ENCODE assay signal across 8 mouse cellular contexts in genomic region chr2:155356971-155357591, GRCm38 (mm10). TPM values are rescaled to one million over a fixed set of nuclear protein-coding genes. Genes with fewer than 3 reads are reported as not detected.
A peak's percentile ranks its signal among the peaks of the same experiment; 100 is the strongest.
DNase-seq lines count a peak whose midpoint lies in the region; ATAC-seq lines count a peak whose summit lies in the region.

Gene Pigu (minus strand): TSS chr2:155357430.

- ATAC-seq in megakaryocyte progenitor cell, adult 5-6 weeks (replicated peaks; ENCODE audit: poor library complexity): peak; percentile 99

- DNase-seq in adipocyte (ENCODE audit: low spot score): peak; percentile 97
- DNase-seq in embryo, embryonic 10 days (ENCODE audit: low spot score): peak; percentile 98
- peak; percentile 85 for DNase-seq in gastrocnemius, postnatal 10 days
- peak; percentile 96 for DNase-seq in induced T-regulatory cell, adult 2 months (ENCODE audit: low read depth)
- DNase-seq in left cerebral cortex, adult 9 months (ENCODE audit: low spot score in 2 of 2): peak; percentile 86 to 96
- peak; percentile 89 for DNase-seq in right cerebral cortex, postnatal 14 days
- peak; percentile 93 to 94 for DNase-seq in urinary bladder, postnatal 36 days (ENCODE audit: low spot score in 2 of 2)

RNA-seq across cellular contexts. Expression of gene Pigu, which starts in this region (rescaled TPM):
- total RNA-seq in gastrocnemius, postnatal 10 days (2021): 10 to 100 TPM; 27.1 to 27.5 TPM
- total RNA-seq in megakaryocyte progenitor cell, adult 5-6 weeks (2015): 71.3 and 79.7 TPM in 2 replicates
- total RNA-seq in megakaryocyte progenitor cell, adult 5-6 weeks (2017): 42.7 and 43.5 TPM in 2 replicates

Comparison
In these comparisons a context has a peak if more than half of its experiments do, and no peak if none do; other contexts are left out.
1. Peak in every context shown above with its lines: DNase-seq and ATAC-seq.